Mouse (Mus musculus) kidney, adult 11 months (tissue): ENCODE results near the gene Wnk2.

Experiments used
- DNase-seq: peaks from one replicate; pipeline ENCODE4 v3.0.0; 2022

The Wnk2 gene

GRCm38 (mm10) chr13:49134491-49134890 lies 13.3 kb downstream of the Wnk2 start:
- no peak for DNase-seq

GRCm38 (mm10) chr13:49133125-49133524 lies 14.7 kb downstream of the Wnk2 start:
- peak; percentile 72 for DNase-seq

GRCm38 (mm10) chr13:49131946-49132687 lies 15.7 kb downstream of the Wnk2 start:
- DNase-seq, result no peak

- DNase-seq, result no peak
Observed at GRCm38 (mm10) chr13:49131342-49131855, 16.4 kb downstream of the Wnk2 start.

- DNase-seq, result no peak
Observed at GRCm38 (mm10) chr13:49129845-49130244, 18.0 kb downstream of the Wnk2 start.

- DNase-seq, result no peak
Observed at GRCm38 (mm10) chr13:49129154-49129553, 18.7 kb downstream of the Wnk2 start.

- no peak for DNase-seq
Observed at GRCm38 (mm10) chr13:49127844-49128631, 19.8 kb downstream of the Wnk2 start.

- no peak for DNase-seq
Observed at GRCm38 (mm10) chr13:49122106-49122505, 25.7 kb downstream of the Wnk2 start.

GRCm38 (mm10) chr13:49117563-49117962 lies 30.3 kb downstream of the Wnk2 start:
- DNase-seq, result no peak

GRCm38 (mm10) chr13:49114921-49115320 lies 32.9 kb downstream of the Wnk2 start:
- no peak for DNase-seq

GRCm38 (mm10) chr13:49114116-49114515 lies 33.7 kb downstream of the Wnk2 start:
- DNase-seq, result no peak

GRCm38 (mm10) chr13:49113345-49113744 lies 34.5 kb downstream of the Wnk2 start:
- DNase-seq, result no peak

GRCm38 (mm10) chr13:49112652-49113051 lies 35.2 kb downstream of the Wnk2 start:
- DNase-seq, result no peak

GRCm38 (mm10) chr13:49109665-49110064 lies 38.1 kb downstream of the Wnk2 start:
- DNase-seq, result no peak

- no peak for DNase-seq
Observed at GRCm38 (mm10) chr13:49108119-49108846, 39.5 kb downstream of the Wnk2 start.

GRCm38 (mm10) chr13:49103913-49104312 lies 43.9 kb downstream of the Wnk2 start:
- no peak for DNase-seq

- DNase-seq, result no peak
Observed at GRCm38 (mm10) chr13:49103235-49103634, 44.6 kb downstream of the Wnk2 start.

GRCm38 (mm10) chr13:49100417-49100816 lies 47.4 kb downstream of the Wnk2 start:
- DNase-seq, result no peak

- no peak for DNase-seq
Observed at GRCm38 (mm10) chr13:49096826-49097225, 51.0 kb downstream of the Wnk2 start.

GRCm38 (mm10) chr13:49094667-49095066 lies 53.1 kb downstream of the Wnk2 start:
- DNase-seq, result no peak

GRCm38 (mm10) chr13:49093471-49093891 lies 54.3 kb downstream of the Wnk2 start:
- no peak for DNase-seq

GRCm38 (mm10) chr13:49092596-49092995 lies 55.2 kb downstream of the Wnk2 start:
- no peak for DNase-seq

GRCm38 (mm10) chr13:49090176-49090575 lies 57.6 kb downstream of the Wnk2 start:
- DNase-seq, result no peak
